Mouse (Mus musculus) c-Kit-positive CD71-positive TER-119-negative erythroid progenitor cells, embryonic 14.5 days (primary cell): ENCODE data around the gene Gm9125.
"Not testable (repeated sequence)": the region's sequence is repeated elsewhere in the genome, so short reads cannot be mapped to it uniquely, and the experiment has no call there.

Experiments used
- DNase-seq: peaks from one replicate; pipeline ENCODE4 v3.0.0-alpha.2; 2013; ENCODE audit warnings: low read depth

The Gm9125 gene

GRCm38 (mm10) chr3:94054785-94055184 is at the start of gene Gm9125:
Gene Gm9125 (minus strand): TSS chr3:94054885.
- not testable (repeated sequence) for DNase-seq

- not testable (repeated sequence) for DNase-seq
These were observed 17.9 kb upstream of the Gm9125 start, which contains the start of gene Gm10697 for GRCm38 (mm10) chr3:94072544-94072943. Gene Gm10697 (minus strand): TSS chr3:94072644.

- not testable (repeated sequence) for DNase-seq
These were observed 5.0 kb downstream of the Gm9125 start for GRCm38 (mm10) chr3:94049566-94050121.

- DNase-seq: not testable (repeated sequence)
These were observed 16.4 kb downstream of the Gm9125 start for GRCm38 (mm10) chr3:94038241-94038640.

GRCm38 (mm10) chr3:94034400-94034799 is 20.3 kb downstream of the Gm9125 start:
- DNase-seq: not testable (repeated sequence)
